Mouse (Mus musculus): ENCODE measurements around the gene Pnkd. TPM values are rescaled to one million over a fixed set of nuclear protein-coding genes. Genes with fewer than 3 reads are reported as not detected.

Gene Pnkd
- polyA plus RNA-seq, 1 experiment from 2014 or later = 104 TPM

DNA sequence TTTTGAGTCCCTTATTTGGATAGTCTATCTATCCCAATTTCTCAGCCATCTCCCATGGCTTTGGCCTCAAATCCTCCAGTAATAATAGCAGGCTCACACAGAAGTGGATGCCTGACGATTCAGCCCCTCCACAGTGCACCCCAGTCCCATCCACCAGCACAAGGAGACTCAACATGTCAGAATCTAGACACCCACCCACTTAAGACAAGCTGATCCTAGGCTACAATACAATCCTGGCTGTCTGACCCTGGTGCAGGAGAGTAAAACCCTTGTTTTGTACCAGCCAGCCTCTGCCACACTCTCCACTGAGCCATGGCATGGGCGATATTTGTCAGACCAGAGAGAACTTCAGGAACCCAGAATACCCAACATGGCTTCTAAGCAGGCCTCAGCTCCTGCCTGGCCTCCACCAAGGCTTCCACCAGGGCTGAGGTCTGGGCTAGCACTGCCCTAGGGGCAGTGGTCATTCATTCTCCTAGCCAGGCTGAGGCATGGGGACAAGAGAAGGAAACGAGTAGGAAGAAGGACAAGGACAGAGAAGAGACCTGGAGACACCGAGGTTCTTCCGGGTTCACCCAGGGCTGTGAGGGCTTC, 13.5 kb downstream of the Pnkd start:
- Histone ChIP-seq H3K4me1 (ENCODE audit: control insufficient read depth, insufficient read depth, low read length) (peaks cover 9% of the 10 kb centered on the region), H3K4me3 (ENCODE audit: low read depth, low read length) (no peak overlapping the region), H3K27me3 (ENCODE audit: control insufficient read depth, insufficient read depth, low read length) (no peaks in the 10 kb centered on the region), H3K36me3 (ENCODE audit: control insufficient read depth, insufficient read depth, low read length) (no peaks in the 10 kb centered on the region), H3K4me2 (ENCODE audit: low read depth) (no peak overlapping the region), H3K9me3 (ENCODE audit: control insufficient read depth, low read length) (no peaks in the 10 kb centered on the region), H3K9ac (ENCODE audit: low read length) (no peak overlapping the region), H3K27ac (ENCODE audit: low read depth, low read length) (no peak overlapping the region)
- DNase-seq (ENCODE audit: low spot score) (no peak), ATAC-seq (ENCODE audit: insufficient read depth, low FRiP score, low TSS enrichment) (no peak)
- 87% methylated on average over 5 of the region's 5 CpGs for WGBS

- WGBS = 78% methylated on average over 5 of the region's 5 CpGs
- ATAC-seq (ENCODE audit: insufficient read depth, low FRiP score, low TSS enrichment) = no peak
These were observed 14.3 kb downstream of the Pnkd start for GRCm38 (mm10) chr1:74298996-74299395.

DNA sequence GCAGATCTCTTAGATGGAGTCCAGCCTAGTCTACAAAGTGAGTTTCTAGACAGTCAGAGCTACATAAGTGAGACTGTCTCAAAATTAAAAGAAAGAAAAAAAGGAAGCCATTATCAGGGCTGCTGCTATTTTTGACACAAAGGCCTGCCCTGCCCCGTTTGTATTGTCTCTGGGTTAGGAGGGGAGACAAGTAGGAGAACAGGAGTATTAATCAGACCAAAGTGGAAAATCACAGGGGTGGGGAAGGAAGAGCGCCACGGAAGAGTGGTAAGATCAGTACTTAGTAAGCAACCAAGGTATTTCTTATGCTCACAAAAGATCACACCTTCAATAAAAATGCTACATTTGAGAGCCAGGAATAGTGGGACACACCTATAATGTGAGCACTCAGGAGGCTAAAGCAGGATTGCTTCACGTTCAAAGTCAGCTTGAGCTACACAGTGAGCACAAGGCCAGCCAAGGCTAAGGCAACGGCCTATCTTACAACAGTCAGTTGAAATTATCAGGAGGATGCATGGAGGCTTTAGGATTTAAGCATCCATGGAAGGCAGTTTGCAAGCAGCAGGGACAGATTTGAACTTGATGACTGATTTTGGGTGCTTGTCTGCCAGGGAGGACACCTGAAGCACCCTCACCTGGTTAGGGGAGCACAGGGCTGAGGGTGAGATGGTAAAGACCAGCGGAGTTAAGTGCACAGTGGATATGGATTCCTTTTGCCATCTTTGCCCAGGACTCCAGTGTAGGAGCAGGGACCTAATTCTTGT, 15.8 kb downstream of the Pnkd start:
- Histone ChIP-seq H3K4me2 (ENCODE audit: low read depth) (no peak overlapping the region), H3K4me3 (ENCODE audit: low read depth, low read length) (no peak overlapping the region), H3K9ac (ENCODE audit: low read length) (no peak overlapping the region), H3K9me3 (ENCODE audit: control insufficient read depth, low read length) (no peaks in the 10 kb centered on the region), H3K27ac (ENCODE audit: low read depth, low read length) (no peak overlapping the region), H3K27me3 (ENCODE audit: control insufficient read depth, insufficient read depth, low read length) (0 out of 2 replicates have a peak, but pooled peaks cover 2% of the 10 kb centered on the region), H3K4me1 (ENCODE audit: control insufficient read depth, insufficient read depth, low read length) (peaks cover 10% of the 10 kb centered on the region), H3K36me3 (ENCODE audit: control insufficient read depth, insufficient read depth, low read length) (no peaks in the 10 kb centered on the region)
- no peak for DNase-seq (ENCODE audit: low spot score)
- 83% methylated on average over 6 of the region's 6 CpGs for WGBS
- no peak for ATAC-seq (ENCODE audit: insufficient read depth, low FRiP score, low TSS enrichment)

More at GRCm38 (mm10) chr1:74298996-74299395, 14.3 kb downstream of the Pnkd start:
- Histone ChIP-seq H3K9me3 (ENCODE audit: control insufficient read depth, low read length) (no peaks in the 10 kb centered on the region), H3K27me3 (ENCODE audit: control insufficient read depth, insufficient read depth, low read length) (0 out of 2 replicates have a peak, but pooled peaks cover under 1% of the 10 kb centered on the region), H3K4me2 (ENCODE audit: low read depth) (no peak overlapping the region), H3K36me3 (ENCODE audit: control insufficient read depth, insufficient read depth, low read length) (no peaks in the 10 kb centered on the region), H3K4me3 (ENCODE audit: low read depth, low read length) (no peak overlapping the region), H3K9ac (ENCODE audit: low read length) (no peak overlapping the region), H3K4me1 (ENCODE audit: control insufficient read depth, insufficient read depth, low read length) (peaks cover 12% of the 10 kb centered on the region), H3K27ac (ENCODE audit: low read depth, low read length) (no peak overlapping the region)
- DNase-seq (ENCODE audit: low spot score) = no peak

DNA sequence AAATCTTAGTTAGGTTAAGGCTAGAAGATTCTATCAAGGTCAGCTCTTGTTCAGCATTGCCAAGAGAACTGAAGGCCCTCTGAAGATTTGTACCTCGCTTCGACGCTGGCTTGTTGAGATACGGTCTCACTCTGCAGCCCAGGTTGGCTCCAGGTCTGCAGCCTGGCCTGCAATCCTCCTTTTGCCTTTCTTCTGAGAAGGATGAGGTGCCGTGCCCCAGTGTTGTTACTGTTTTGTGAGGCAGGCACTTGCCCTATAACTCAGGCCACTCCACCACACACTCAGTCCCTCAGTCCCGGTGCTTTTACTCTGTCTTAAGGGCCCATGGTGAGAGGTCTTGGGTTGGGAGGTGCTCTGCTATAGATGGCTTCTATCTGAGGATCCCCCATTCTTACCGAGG, 17.5 kb downstream of the Pnkd start:
- ATAC-seq (ENCODE audit: insufficient read depth, low FRiP score, low TSS enrichment) = no peak
- no peak overlapping the region for H3K27ac ChIP-seq (ENCODE audit: low read depth, low read length)
- 86% methylated on average over 7 of the region's 7 CpGs for WGBS

DNA sequence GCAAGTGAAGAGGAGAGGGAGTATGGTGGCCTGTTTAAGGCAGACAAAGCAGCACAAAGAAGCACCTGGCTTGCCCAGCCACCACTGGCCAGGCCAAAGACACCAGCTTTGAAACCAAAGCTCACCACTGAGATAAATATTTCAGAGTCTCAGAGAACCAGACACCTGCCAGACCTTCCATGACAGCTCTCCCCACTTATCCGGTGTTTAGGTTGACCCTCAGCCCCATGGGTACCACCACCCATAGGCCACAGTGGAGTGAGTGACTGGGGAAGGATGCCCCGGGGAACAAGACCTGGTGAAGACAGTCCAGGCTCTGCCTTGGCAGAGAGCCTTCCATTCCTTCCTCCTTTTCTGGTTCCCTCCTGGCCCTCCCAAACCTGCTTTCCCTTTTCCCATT, 18.1 kb downstream of the Pnkd start:
- no peak for DNase-seq (ENCODE audit: low spot score)
- Histone ChIP-seq H3K9ac (ENCODE audit: low read length) (no peak overlapping the region), H3K36me3 (ENCODE audit: control insufficient read depth, insufficient read depth, low read length) (no peaks in the 10 kb centered on the region), H3K27ac (ENCODE audit: low read depth, low read length) (no peak overlapping the region), H3K4me3 (ENCODE audit: low read depth, low read length) (no peak overlapping the region), H3K4me2 (ENCODE audit: low read depth) (no peak overlapping the region), H3K27me3 (ENCODE audit: control insufficient read depth, insufficient read depth, low read length) (0 out of 2 replicates have a peak, but pooled peaks cover 2% of the 10 kb centered on the region), H3K4me1 (ENCODE audit: control insufficient read depth, insufficient read depth, low read length) (peaks cover 6% of the 10 kb centered on the region; the same call in 1 of the 2 replicates), H3K9me3 (ENCODE audit: control insufficient read depth, low read length) (no peaks in the 10 kb centered on the region)
- WGBS = 88% methylated on average over 2 of the region's 2 CpGs
- ATAC-seq (ENCODE audit: insufficient read depth, low FRiP score, low TSS enrichment) = no peak

More for the DNA sequence above, 17.5 kb downstream of the Pnkd start:
- no peak overlapping the region for H3K4me3 ChIP-seq (ENCODE audit: low read depth, low read length)
- no peak for DNase-seq (ENCODE audit: low spot score)
- 0 out of 2 replicates have a peak, but pooled peaks cover 2% of the 10 kb centered on the region for H3K27me3 ChIP-seq (ENCODE audit: control insufficient read depth, insufficient read depth, low read length)
- H3K4me2 ChIP-seq (ENCODE audit: low read depth) = no peak overlapping the region
- no peaks in the 10 kb centered on the region for H3K9me3 ChIP-seq (ENCODE audit: control insufficient read depth, low read length)
- H3K9ac ChIP-seq (ENCODE audit: low read length) = no peak overlapping the region
- H3K4me1 ChIP-seq (ENCODE audit: control insufficient read depth, insufficient read depth, low read length) = peaks cover 6% of the 10 kb centered on the region; the same call in 1 of the 2 replicates
- H3K36me3 ChIP-seq (ENCODE audit: control insufficient read depth, insufficient read depth, low read length) = no peaks in the 10 kb centered on the region

DNA sequence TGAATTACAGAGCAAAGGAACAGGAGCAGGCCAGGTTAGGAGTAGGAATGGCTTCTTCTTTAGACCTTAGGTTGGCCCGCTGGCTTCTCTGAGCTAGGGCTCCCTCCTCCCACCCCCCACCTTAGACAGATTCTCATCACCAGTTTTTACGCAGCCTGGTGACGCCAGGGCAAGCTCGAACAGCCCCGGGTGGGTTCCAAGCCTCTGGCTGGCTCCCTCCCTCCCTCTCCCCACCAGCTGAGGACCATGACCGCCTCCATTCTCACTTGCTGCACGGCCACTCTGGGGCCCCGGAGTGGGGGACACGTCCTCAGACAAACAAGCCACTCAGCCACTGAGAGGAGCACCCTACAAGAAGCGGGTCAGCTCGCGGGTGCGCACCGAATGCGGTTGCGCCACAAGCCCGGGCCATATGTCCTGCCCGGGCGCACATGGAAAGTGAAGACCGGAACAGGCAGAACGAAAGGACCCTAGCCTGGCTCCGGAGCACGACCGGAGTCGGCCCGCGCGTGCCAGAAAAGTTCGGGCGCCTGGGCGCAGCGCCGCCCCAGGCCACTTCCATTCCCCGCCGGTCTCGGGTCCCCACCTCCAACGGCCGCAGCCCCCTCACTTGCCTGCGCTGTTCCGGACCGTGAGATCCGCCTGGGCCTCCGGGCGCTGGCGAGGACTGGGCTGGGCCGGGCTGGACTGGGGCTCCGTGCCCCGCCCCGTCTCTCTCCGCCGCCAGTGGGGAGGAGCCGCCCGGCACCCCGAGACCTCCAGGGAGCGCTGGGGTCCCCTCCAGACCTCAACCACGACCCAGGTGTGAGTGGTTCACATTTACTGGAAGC, 19.0 kb downstream of the Pnkd start:
- Histone ChIP-seq H3K9ac (ENCODE audit: low read length) (peak overlapping the region; percentile 66), H3K9me3 (ENCODE audit: control insufficient read depth, low read length) (no peaks in the 10 kb centered on the region), H3K4me3 (ENCODE audit: low read depth, low read length) (peak overlapping the region; percentile 51), H3K27me3 (ENCODE audit: control insufficient read depth, insufficient read depth, low read length) (0 out of 2 replicates have a peak, but pooled peaks cover 2% of the 10 kb centered on the region), H3K27ac (ENCODE audit: low read depth, low read length) (0 out of 2 replicates have a peak overlapping the region, but pooled peaks have one; percentile 20), H3K4me2 (ENCODE audit: low read depth) (peak overlapping the region; percentile 82), H3K36me3 (ENCODE audit: control insufficient read depth, insufficient read depth, low read length) (no peaks in the 10 kb centered on the region), H3K4me1 (ENCODE audit: control insufficient read depth, insufficient read depth, low read length) (peaks cover 6% of the 10 kb centered on the region; the same call in 1 of the 2 replicates)
- ATAC-seq (ENCODE audit: insufficient read depth, low FRiP score, low TSS enrichment) (peak; percentile 58), DNase-seq (ENCODE audit: low spot score) (peak; percentile 59)
- under 1% methylated on average over 55 of the region's 56 CpGs for WGBS

DNA sequence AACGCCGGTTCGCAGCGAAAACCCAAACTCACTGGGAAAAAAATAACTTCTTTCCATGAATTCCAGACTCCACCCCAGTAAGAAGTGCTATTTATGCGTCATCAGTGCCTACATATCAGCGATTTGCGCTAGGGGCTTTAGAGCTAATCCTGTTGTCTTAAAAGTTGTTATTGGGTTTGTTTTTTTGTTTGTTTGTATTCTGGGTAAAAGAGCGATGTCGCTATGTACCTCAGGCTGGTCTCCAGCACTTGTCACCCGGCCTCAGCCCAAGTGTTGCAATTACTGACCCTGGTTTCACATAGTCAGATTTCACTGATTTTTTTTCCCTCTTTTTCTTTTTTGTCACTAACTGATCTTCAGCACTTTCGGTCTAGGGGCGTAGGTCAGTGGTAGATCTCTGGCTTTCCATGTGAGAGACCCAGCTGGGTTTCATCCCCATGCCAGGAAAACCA, 19.6 kb downstream of the Pnkd start:
- H3K9me3 ChIP-seq (ENCODE audit: control insufficient read depth, low read length) = no peaks in the 10 kb centered on the region
- ATAC-seq (ENCODE audit: insufficient read depth, low FRiP score, low TSS enrichment) (no peak), DNase-seq (ENCODE audit: low spot score) (no peak)
- peaks cover 6% of the 10 kb centered on the region; the same call in 1 of the 2 replicates for H3K4me1 ChIP-seq (ENCODE audit: control insufficient read depth, insufficient read depth, low read length)
- H3K27me3 ChIP-seq (ENCODE audit: control insufficient read depth, insufficient read depth, low read length) = 0 out of 2 replicates have a peak, but pooled peaks cover 2% of the 10 kb centered on the region
- 5% methylated on average over 12 of the region's 12 CpGs for WGBS
- H3K36me3 ChIP-seq (ENCODE audit: control insufficient read depth, insufficient read depth, low read length) = no peaks in the 10 kb centered on the region
- peak overlapping the region; percentile 51 for H3K4me3 ChIP-seq (ENCODE audit: low read depth, low read length)
- peak overlapping the region; percentile 66 for H3K9ac ChIP-seq (ENCODE audit: low read length)
- H3K4me2 ChIP-seq (ENCODE audit: low read depth) = peak overlapping the region; percentile 82
- H3K27ac ChIP-seq (ENCODE audit: low read depth, low read length) = no peak overlapping the region

- Histone ChIP-seq H3K9ac (ENCODE audit: low read length) (no peak overlapping the region), H3K4me2 (ENCODE audit: low read depth) (no peak overlapping the region), H3K4me1 (ENCODE audit: control insufficient read depth, insufficient read depth, low read length) (peaks cover 6% of the 10 kb centered on the region; the same call in 1 of the 2 replicates), H3K27ac (ENCODE audit: low read depth, low read length) (no peak overlapping the region), H3K9me3 (ENCODE audit: control insufficient read depth, low read length) (no peaks in the 10 kb centered on the region), H3K4me3 (ENCODE audit: low read depth, low read length) (no peak overlapping the region), H3K27me3 (ENCODE audit: control insufficient read depth, insufficient read depth, low read length) (0 out of 2 replicates have a peak, but pooled peaks cover 2% of the 10 kb centered on the region), H3K36me3 (ENCODE audit: control insufficient read depth, insufficient read depth, low read length) (no peaks in the 10 kb centered on the region)
- WGBS = 62% methylated on average over 4 of the region's 4 CpGs
- ATAC-seq (ENCODE audit: insufficient read depth, low FRiP score, low TSS enrichment) (no peak), DNase-seq (ENCODE audit: low spot score) (no peak)
These were observed 20.2 kb downstream of the Pnkd start for GRCm38 (mm10) chr1:74304946-74305345.

All from neural tube, embryonic 11.5 days (tissue).